Comparison of ENCODE assay signal across 10 mouse cellular contexts in the genomic region with DNA sequence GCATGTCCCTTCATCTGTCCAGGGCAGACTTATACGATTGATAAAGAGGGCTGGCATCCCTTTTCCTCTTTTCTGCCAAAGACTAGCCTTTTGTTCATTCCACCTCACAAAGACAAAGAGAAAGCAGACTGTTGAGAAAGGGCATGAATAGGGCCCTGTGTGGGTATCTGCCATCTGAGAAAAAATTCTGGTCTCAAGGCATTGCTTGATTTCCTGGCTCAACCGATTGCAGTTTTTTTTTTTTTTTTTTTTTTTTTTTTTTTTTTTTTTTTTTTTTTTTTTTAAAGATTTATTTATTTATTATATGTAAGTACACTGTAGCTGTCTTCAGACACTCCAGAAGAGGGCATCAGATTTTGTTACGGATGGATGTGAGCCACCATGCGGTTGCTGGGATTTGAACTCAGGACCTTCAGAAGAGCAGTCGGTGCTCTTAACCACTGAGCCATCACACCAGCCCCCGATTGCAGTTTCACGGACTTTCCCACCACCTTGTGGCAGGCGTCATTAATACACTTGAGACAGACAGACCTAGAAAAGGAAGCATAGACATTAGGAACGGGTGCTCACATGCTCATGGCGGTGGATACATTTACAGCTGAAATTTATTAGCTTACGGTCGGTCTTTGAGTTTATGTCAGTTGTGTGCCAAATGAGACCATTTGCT. TPM values are rescaled to one million over a fixed set of nuclear protein-coding genes. Genes with fewer than 3 reads are reported as not detected.
DNase-seq lines count a peak whose midpoint lies in the region; ATAC-seq and TF ChIP-seq lines count a peak whose summit lies in the region.
"Not testable (repeated sequence)": the region's sequence is repeated elsewhere in the genome, so short reads cannot be mapped to it uniquely, and the experiment has no call there.
"Had no signal": no experiment of that assay in that cellular context is flagged by ENCODE, and none has a peak within 500 bp of the region (broad histone marks: within the 10 kb centered on the region; RNA-seq: fewer than 3 reads in every experiment).

No protein-coding gene starts in this region.

- H3K9me3 ChIP-seq in CH12.LX (replicated peaks; ENCODE audit: low read length); forebrain, embryonic 11.5 days (ENCODE audit: control insufficient read depth, low read length): not testable (repeated sequence)

- 63% methylated on average over 10 of the region's 12 CpGs for WGBS in forebrain, embryonic 11.5 days
- 39% methylated on average over 12 of the region's 12 CpGs for WGBS in lung, adult 2 months
- 32% methylated on average over 12 of the region's 12 CpGs for WGBS in thymus, adult 2 months

- DNase-seq in CH12.LX (ENCODE audit: extremely low read depth): peak; percentile 91
- peak; percentile 73 for DNase-seq in c-Kit-positive CD71-positive TER-119-positive erythroid progenitor cells, embryonic 14.5 days (ENCODE audit: low spot score)
- not testable (repeated sequence) for DNase-seq in forebrain, embryonic 11.5 days (ENCODE audit: low spot score); lung, adult 2 months
- DNase-seq in heart, postnatal 4 days: peak; percentile 67
- DNase-seq in kidney, postnatal 14 days: peak; percentile 70
- DNase-seq in thymus, adult 2 months: peak; percentile 70

- H3K27me3 ChIP-seq in CH12.LX (replicated peaks); forebrain, embryonic 11.5 days (ENCODE audit: control insufficient read depth, insufficient read depth, low read length); myocyte (ENCODE audit: control insufficient read depth, insufficient read depth, insufficient read length); thymus, adult 2 months (ENCODE audit: control insufficient read depth, insufficient read depth, low read length): not testable (repeated sequence)

- not testable (repeated sequence) for H3K27ac ChIP-seq in CH12.LX (ENCODE audit: insufficient read depth, low read depth); forebrain, embryonic 11.5 days (ENCODE audit: low read depth, low read length); thymus, adult 2 months (ENCODE audit: control insufficient read depth, insufficient read depth, low read length)

- peak overlapping the region; percentile 85 to 97 (median 87) for H3K4me3 ChIP-seq in CH12.LX (replicated peaks in 1 of 3; ENCODE audit: low read depth in 2 of 3, low read length in 2 of 3, poor library complexity in 1 of 3)
- H3K4me3 ChIP-seq in forebrain, embryonic 11.5 days (ENCODE audit: low read depth, low read length): peak overlapping the region; percentile 97
- H3K4me3 ChIP-seq in lung, adult 2 months (replicated peaks; ENCODE audit: extremely low read depth, low read depth, low read length): peak overlapping the region; percentile 93
- peak overlapping the region; percentile 96 for H3K4me3 ChIP-seq in myocyte
- not testable (repeated sequence) for H3K4me3 ChIP-seq in thymus, adult 2 months (ENCODE audit: control insufficient read depth, insufficient read depth, low read length)

- not testable (repeated sequence) for TF ChIP-seq POLR2A in CH12.LX (IDR thresholded peaks at IDR 0.05; ENCODE audit: low read depth, low read length); lung, adult 2 months (IDR thresholded peaks at IDR 0.05; ENCODE audit: borderline replicate concordance, extremely low read depth, low read depth, low read length); myocyte (IDR thresholded peaks at IDR 0.05; ENCODE audit: insufficient read length, low read depth); thymus, adult 2 months (IDR thresholded peaks at IDR 0.05; ENCODE audit: control insufficient read depth, extremely low read depth, insufficient read depth, low read length, poor library complexity)

- H3K79me2 ChIP-seq in CH12.LX (replicated peaks; ENCODE audit: control insufficient read depth, extremely low read depth, insufficient read depth, poor library complexity, severe bottlenecking): peaks cover 14% of the 10 kb centered on the region
- peaks cover 20% of the 10 kb centered on the region for H3K79me2 ChIP-seq in myocyte (ENCODE audit: control insufficient read depth, insufficient read depth)

- H3K4me1 ChIP-seq in CH12.LX (ENCODE audit: control insufficient read depth in 1 of 2, insufficient read depth in 2 of 2): peaks cover 0 to 17% of the 10 kb centered on the region in 2 experiments; a peak in 2 of 4 replicates
- H3K4me1 ChIP-seq in forebrain, embryonic 11.5 days (replicated peaks; ENCODE audit: control insufficient read depth, insufficient read depth, low read length): peaks cover 11% of the 10 kb centered on the region
- not testable (repeated sequence) for H3K4me1 ChIP-seq in lung, adult 2 months (ENCODE audit: control insufficient read depth, insufficient read depth, low read length); thymus, adult 2 months (replicated peaks; ENCODE audit: control insufficient read depth, insufficient read depth, low read length)

- H3K36me3 ChIP-seq in CH12.LX (replicated peaks in 1 of 2; ENCODE audit: control insufficient read depth in 1 of 2, insufficient read depth in 1 of 2, low read length in 1 of 2): peaks cover 20 to 25% of the 10 kb centered on the region in 2 experiments
- not testable (repeated sequence) for H3K36me3 ChIP-seq in forebrain, embryonic 11.5 days (ENCODE audit: control insufficient read depth, insufficient read depth, low read length); myocyte (ENCODE audit: control insufficient read depth, insufficient read depth); thymus, adult 2 months (ENCODE audit: control insufficient read depth, insufficient read depth, low read length)

- peak overlapping the region; percentile 73 for H3ac ChIP-seq in myocyte (ENCODE audit: control insufficient read depth, insufficient read length)

- dilution Hi-C loops in CH12.LX (cut with MboI; ENCODE audit: extremely low pct_ligation_motif_present, extremely low pct_unique_long_range_greater_than_20kb, low sequenced_read_pairs): not testable (repeated sequence)

- TF ChIP-seq RAD21 in CH12.LX (IDR thresholded peaks at IDR 0.05; ENCODE audit: low read depth, low read length): peak; percentile 62

- ATAC-seq in forebrain, embryonic 11.5 days (replicated peaks; ENCODE audit: low FRiP score): not testable (repeated sequence)

- H3K4me2 ChIP-seq in CH12.LX (ENCODE audit: insufficient read depth, low read depth, poor library complexity, severe bottlenecking) (peak overlapping the region; percentile 96), myocyte (ENCODE audit: low read depth) (peak overlapping the region; percentile 93)
- H3K4me2 ChIP-seq in forebrain, embryonic 11.5 days (ENCODE audit: low read depth, low read length, severe bottlenecking): peak overlapping the region; percentile 95; the same call in 1 of the 2 replicates

- in situ Hi-C loops in CH12.LX (cut with MboI; ENCODE audit: low pct_ligation_motif_present, low pct_unique_long_range_greater_than_20kb, low sequenced_read_pairs): not testable (repeated sequence)

- TF ChIP-seq CTCF in CH12.LX (conservative IDR thresholded peaks at IDR 0.05 in 1 of 2, IDR thresholded peaks at IDR 0.05 in 1 of 2; ENCODE audit: low read depth in 2 of 2, low read length in 2 of 2): peak; percentile 10 to 68; a peak in 3 of 4 replicates
- TF ChIP-seq CTCF in lung, adult 2 months (IDR thresholded peaks at IDR 0.05; ENCODE audit: insufficient read depth, low read length): peak; percentile 25; the same call in 1 of the 2 replicates
- not testable (repeated sequence) for TF ChIP-seq CTCF in thymus, adult 2 months (IDR thresholded peaks at IDR 0.05; ENCODE audit: borderline replicate concordance, control insufficient read depth, extremely low read depth, insufficient read depth, low read length, poor library complexity)

- H3K9ac ChIP-seq in CH12.LX (ENCODE audit: insufficient read depth, low read depth): peak overlapping the region; percentile 83
- not testable (repeated sequence) for H3K9ac ChIP-seq in forebrain, embryonic 11.5 days (ENCODE audit: low read length)

- not testable (repeated sequence) for TF ChIP-seq EP300 in CH12.LX (IDR thresholded peaks at IDR 0.05; ENCODE audit: low read length)

RNA-seq across cellular contexts. Expression of a gene that starts 1.3 kb away (rescaled TPM):
- total RNA-seq in CH12.LX (2012; rRNA removed) (22.7 and 28.3 TPM in 2 replicates), CH12.LX (2014; rRNA removed) (18.4 and 21.2 TPM in 2 replicates)
- polyA plus RNA-seq in CH12.LX (2012; ENCODE audit: insufficient read length, low read depth) (14.5 and 21.5 TPM in 2 replicates), myocyte (2012; fragmentation: generic; extraction: Trizol) (47.2 TPM)
- polyA plus RNA-seq in forebrain, embryonic 11.5 days (2014; fragmentation: Nextera tagmentation; extraction: Ambion mirVana): 13.6 and 15.8 TPM in 2 replicates
- 10 to 100 TPM; 16.9 to 18.1 TPM for total RNA-seq in heart, postnatal 4 days (2021)
- polyA plus RNA-seq in lung, adult 2 months (2012; rRNA removed): 53.5 and 54.5 TPM in 2 replicates
- polyA plus RNA-seq in thymus, adult 2 months (2012; rRNA removed): 66.1 and 79.1 TPM in 2 replicates

RNA-seq across cellular contexts. Expression of a gene that starts 5.8 kb away (rescaled TPM):
- total RNA-seq in CH12.LX (2012; rRNA removed) (13.1 and 14.3 TPM in 2 replicates), CH12.LX (2014; rRNA removed) (7.0 and 8.2 TPM in 2 replicates)
- polyA plus RNA-seq in CH12.LX (2012; ENCODE audit: insufficient read length, low read depth) (17.0 and 19.3 TPM in 2 replicates), myocyte (2012; fragmentation: generic; extraction: Trizol) (5.5 TPM)
- 4.6 and 7.3 TPM in 2 replicates for polyA plus RNA-seq in forebrain, embryonic 11.5 days (2014; fragmentation: Nextera tagmentation; extraction: Ambion mirVana)
- total RNA-seq in heart, postnatal 4 days (2021): 1 to 10 TPM; 4.9 to 5.7 TPM
- 17.4 and 24.3 TPM in 2 replicates for polyA plus RNA-seq in lung, adult 2 months (2012; rRNA removed)
- 24.4 and 25.9 TPM in 2 replicates for polyA plus RNA-seq in thymus, adult 2 months (2012; rRNA removed)

RNA-seq across cellular contexts. Expression of a gene that starts 9.9 kb away (rescaled TPM):
- total RNA-seq in CH12.LX (2012; rRNA removed) (8.9 and 9.5 TPM in 2 replicates), CH12.LX (2014; rRNA removed) (6.7 and 9.6 TPM in 2 replicates)
- polyA plus RNA-seq in CH12.LX (2012; ENCODE audit: insufficient read length, low read depth) (3.5 and 4.5 TPM in 2 replicates), myocyte (2012; fragmentation: generic; extraction: Trizol) (4.5 TPM)
- 5.1 and 5.8 TPM in 2 replicates for polyA plus RNA-seq in forebrain, embryonic 11.5 days (2014; fragmentation: Nextera tagmentation; extraction: Ambion mirVana)
- total RNA-seq in heart, postnatal 4 days (2021): 1 to 10 TPM; 1.3 to 1.8 TPM
- polyA plus RNA-seq in lung, adult 2 months (2012; rRNA removed): 15.0 and 20.9 TPM in 2 replicates
- polyA plus RNA-seq in thymus, adult 2 months (2012; rRNA removed): 41.1 and 43.0 TPM in 2 replicates

RNA-seq across cellular contexts. Expression of a gene that starts 14.3 kb away (rescaled TPM):
- total RNA-seq in CH12.LX (2012; rRNA removed) (not detected in 2 replicates), CH12.LX (2014; rRNA removed) (not detected in 2 replicates)
- polyA plus RNA-seq in CH12.LX (2012; ENCODE audit: insufficient read length, low read depth) (not detected in 2 replicates), myocyte (2012; fragmentation: generic; extraction: Trizol) (not detected)
- polyA plus RNA-seq in forebrain, embryonic 11.5 days (2014; fragmentation: Nextera tagmentation; extraction: Ambion mirVana): not detected in 2 replicates
- total RNA-seq in heart, postnatal 4 days (2021): not detected
- 120 TPM in 1 of 2 replicates, not detected in the other for polyA plus RNA-seq in lung, adult 2 months (2012; rRNA removed)
- 1.6 and 2.1 TPM in 2 replicates for polyA plus RNA-seq in thymus, adult 2 months (2012; rRNA removed)
- total RNA-seq: heart, postnatal 36 days; left cerebral cortex, postnatal 25 days had no signal

RNA-seq across cellular contexts. Expression of a gene that starts 14.5 kb away (rescaled TPM):
- total RNA-seq in CH12.LX (2012; rRNA removed) (0.92 and 1.7 TPM in 2 replicates), CH12.LX (2014; rRNA removed) (0.24 and 0.34 TPM in 2 replicates)
- polyA plus RNA-seq in CH12.LX (2012; ENCODE audit: insufficient read length, low read depth) (0.78 and 1.4 TPM in 2 replicates), myocyte (2012; fragmentation: generic; extraction: Trizol) (0.59 TPM)
- 33.0 and 37.6 TPM in 2 replicates for polyA plus RNA-seq in forebrain, embryonic 11.5 days (2014; fragmentation: Nextera tagmentation; extraction: Ambion mirVana)
- 1 to 10 TPM; 1.5 to 3.0 TPM for total RNA-seq in heart, postnatal 4 days (2021)
- 14.1 and 28.6 TPM in 2 replicates for polyA plus RNA-seq in lung, adult 2 months (2012; rRNA removed)
- polyA plus RNA-seq in thymus, adult 2 months (2012; rRNA removed): 3.6 and 4.5 TPM in 2 replicates
